22 mouse cellular contexts compared by ENCODE assay signal in genomic region chr10:94409661-94410060, GRCm38 (mm10).
DNase-seq lines count a peak whose midpoint lies in the region; ATAC-seq and TF ChIP-seq lines count a peak whose summit lies in the region.
"Had no signal": no experiment of that assay in that cellular context is flagged by ENCODE, and none has a peak within 500 bp of the region (broad histone marks: within the 10 kb centered on the region; RNA-seq: fewer than 3 reads in every experiment).

No protein-coding gene starts in this region.

- no peaks in the 10 kb centered on the region for H3K36me3 ChIP-seq in kidney, adult 2 months (ENCODE audit: control insufficient read depth, insufficient read depth, low read length)
- H3K36me3 ChIP-seq in embryonic facial prominence, embryonic 10.5 days (replicated peaks) = no peaks in the 10 kb centered on the region
- H3K36me3 ChIP-seq: embryonic facial prominence, embryonic 12.5 days; heart, embryonic 12.5 days; hindbrain, embryonic 15.5 days; intestine, embryonic 15.5 days; midbrain, embryonic 10.5 days had no signal

- no peaks in the 10 kb centered on the region for H3K27me3 ChIP-seq in kidney, adult 2 months (replicated peaks; ENCODE audit: control insufficient read depth, insufficient read depth, low read length)
- H3K27me3 ChIP-seq in embryonic facial prominence, embryonic 10.5 days (replicated peaks; ENCODE audit: low read depth, poor library complexity, severe bottlenecking) = peaks cover 8% of the 10 kb centered on the region
- H3K27me3 ChIP-seq: heart, embryonic 12.5 days; hindbrain, embryonic 15.5 days; intestine, embryonic 15.5 days had no signal

- no peak for TF ChIP-seq CTCF in kidney, adult 2 months (conservative IDR thresholded peaks at IDR 0.05; ENCODE audit: insufficient read depth, insufficient read length, low read depth, low read length)

- peaks cover 13% of the 10 kb centered on the region; the same call in 1 of the 2 replicates for H3K4me1 ChIP-seq in kidney, adult 2 months (ENCODE audit: control insufficient read depth, insufficient read depth, low read length)
- peaks cover 17% of the 10 kb centered on the region for H3K4me1 ChIP-seq in embryonic facial prominence, embryonic 10.5 days

- DNase-seq in frontal cortex, postnatal 14 days (ENCODE audit: low spot score in 2 of 2) = no peak
- DNase-seq in kidney, postnatal 4 days = peak; percentile 33 to 56
- DNase-seq in kidney, adult 2 months = no peak
- DNase-seq in left cerebral cortex, postnatal 25 days (ENCODE audit: low spot score in 2 of 2) = peak; percentile 43 to 87
- no peak for DNase-seq in left cerebral cortex, adult 11 months (ENCODE audit: low spot score)
- DNase-seq in right cerebral cortex, postnatal 25 days = peak; percentile 33
- DNase-seq in embryonic facial prominence, embryonic 10.5 days (ENCODE audit: low spot score) = no peak
- DNase-seq: adrenal gland, adult 8-10 months; cerebellum, adult 9-11 months; heart, postnatal 4 days; kidney, postnatal 10 days; retina, postnatal 1 day had no signal

- H3K4me3 ChIP-seq in kidney, adult 2 months (ENCODE audit: insufficient read depth, low read depth, low read length) = no peak overlapping the region
- no peak overlapping the region for H3K4me3 ChIP-seq in embryonic facial prominence, embryonic 10.5 days
- H3K4me3 ChIP-seq: erythroblast, embryonic 14.5 days had no signal

- H3K27ac ChIP-seq in kidney, adult 2 months (ENCODE audit: insufficient read depth, low read depth, low read length) = no peak overlapping the region
- H3K27ac ChIP-seq in embryonic facial prominence, embryonic 10.5 days (replicated peaks) = no peak overlapping the region
- H3K27ac ChIP-seq: embryonic facial prominence, embryonic 12.5 days; intestine, embryonic 15.5 days; liver, embryonic 14.5 days; macrophage had no signal

- no peaks in the 10 kb centered on the region for H3K9me3 ChIP-seq in embryonic facial prominence, embryonic 10.5 days
- H3K9me3 ChIP-seq: embryonic facial prominence, embryonic 12.5 days; heart, embryonic 12.5 days; hindbrain, embryonic 15.5 days; intestine, embryonic 15.5 days; midbrain, embryonic 10.5 days had no signal

- 67% methylated on average over 6 of the region's 6 CpGs for WGBS in kidney, adult 2 months
- WGBS in embryonic facial prominence, embryonic 10.5 days = 86% methylated on average over 6 of the region's 6 CpGs

- intact Hi-C loops in left cerebral cortex, postnatal 25 days (cut with DNase I) = loop anchor here (2.0 kb wide), 1 partner anchor 199 kb away; no protein-coding TSS in a partner anchor

- ATAC-seq in frontal cortex, adult (ENCODE audit: low TSS enrichment) = peak; percentile 80
- ATAC-seq: Patski had no signal

- no peak for TF ChIP-seq POLR2A in kidney, adult 2 months (IDR thresholded peaks at IDR 0.05; ENCODE audit: low read depth, low read length)

Comparison
In these comparisons a context has a peak if more than half of its experiments do, and no peak if none do; other contexts are left out.
1. DNase-seq: peak in kidney, postnatal 4 days (2 of 2), left cerebral cortex, postnatal 25 days (2 of 2) and right cerebral cortex, postnatal 25 days (single experiment); none in frontal cortex, postnatal 14 days (0 of 2), kidney, adult 2 months (single experiment), left cerebral cortex, adult 11 months (single experiment) and embryonic facial prominence, embryonic 10.5 days (single experiment).